Mouse (Mus musculus): Measurements from ENCODE around the gene Itpk1.

Itpk1 gene

GRCm38 (mm10) chr12:102545122-102545521 is 159.6 kb downstream of the Itpk1 start:
- no peak for DNase-seq

GRCm38 (mm10) chr12:102541168-102541567 is 163.6 kb downstream of the Itpk1 start:
- DNase-seq: no peak

GRCm38 (mm10) chr12:102540278-102540677 is 164.5 kb downstream of the Itpk1 start:
- no peak for DNase-seq

GRCm38 (mm10) chr12:102535796-102536195 is 168.9 kb downstream of the Itpk1 start:
- DNase-seq: peak; percentile 51 to 70

GRCm38 (mm10) chr12:102527989-102528388 is 176.7 kb downstream of the Itpk1 start:
- no peak for DNase-seq

- DNase-seq: peak; percentile 24 to 26
Measured at GRCm38 (mm10) chr12:102524760-102525159, 180.0 kb downstream of the Itpk1 start.

GRCm38 (mm10) chr12:102524216-102524615 is 180.5 kb downstream of the Itpk1 start:
- DNase-seq: no peak

GRCm38 (mm10) chr12:102521777-102522319 is 182.9 kb downstream of the Itpk1 start:
- DNase-seq: peak; percentile 17 to 19

GRCm38 (mm10) chr12:102519929-102520720 is 184.6 kb downstream of the Itpk1 start:
- no peak for DNase-seq

Data from kidney, adult 8-10 months (tissue).